12 mouse cellular contexts compared by ENCODE assay signal in the genomic region with DNA sequence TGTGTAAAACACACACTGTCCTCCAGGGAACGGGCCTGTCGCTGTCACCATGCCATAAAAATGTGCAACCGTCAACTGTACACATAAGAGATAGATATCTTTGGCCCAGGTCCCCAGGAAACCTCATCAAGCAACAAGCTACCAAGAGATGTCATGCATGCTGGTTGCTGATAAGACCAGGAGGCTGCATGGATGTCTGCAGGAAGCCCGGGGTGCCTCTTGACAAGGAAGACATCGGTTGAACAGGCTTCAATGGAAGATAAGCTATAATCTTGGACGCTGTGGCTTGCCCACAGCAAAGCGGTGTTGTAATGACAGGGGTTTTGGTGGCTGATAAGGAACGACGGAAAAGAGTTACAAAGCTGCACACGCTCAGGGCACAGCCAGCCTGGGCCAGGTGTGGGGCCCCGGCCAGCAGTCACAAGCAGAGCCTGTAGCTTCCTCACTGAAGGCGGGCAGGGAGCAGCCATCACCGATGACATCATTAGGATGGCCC.
DNase-seq lines count a peak whose midpoint lies in the region; ATAC-seq lines count a peak whose summit lies in the region.
"Had no signal": no experiment of that assay in that cellular context is flagged by ENCODE, and none has a peak within 500 bp of the region (broad histone marks: within the 10 kb centered on the region; RNA-seq: fewer than 3 reads in every experiment).

No protein-coding gene starts in this region.

- H3K27me3 ChIP-seq in heart, embryonic 12.5 days (replicated peaks): peaks cover 14% of the 10 kb centered on the region; the same call in 1 of the 2 replicates
- H3K27me3 ChIP-seq in neural tube, embryonic 13.5 days: no peaks in the 10 kb centered on the region
- H3K27me3 ChIP-seq in neural tube, embryonic 15.5 days (replicated peaks): no peaks in the 10 kb centered on the region
- H3K27me3 ChIP-seq: forebrain, embryonic 12.5 days; limb, embryonic 15.5 days; Patski had no signal

- H3K36me3 ChIP-seq in heart, embryonic 12.5 days: no peaks in the 10 kb centered on the region
- no peaks in the 10 kb centered on the region for H3K36me3 ChIP-seq in neural tube, embryonic 13.5 days
- no peaks in the 10 kb centered on the region for H3K36me3 ChIP-seq in neural tube, embryonic 15.5 days
- H3K36me3 ChIP-seq: forebrain, embryonic 12.5 days had no signal

- WGBS in heart, embryonic 12.5 days: 30% methylated on average over 13 of the region's 13 CpGs
- 85% methylated on average over 13 of the region's 13 CpGs for WGBS in neural tube, embryonic 13.5 days
- 81% methylated on average over 13 of the region's 13 CpGs for WGBS in neural tube, embryonic 15.5 days

- no peak overlapping the region for H3K4me3 ChIP-seq in heart, embryonic 12.5 days
- H3K4me3 ChIP-seq in neural tube, embryonic 13.5 days: no peak overlapping the region
- H3K4me3 ChIP-seq in neural tube, embryonic 15.5 days (replicated peaks): no peak overlapping the region
- H3K4me3 ChIP-seq: forebrain, embryonic 12.5 days; limb, embryonic 15.5 days had no signal

- peaks cover 15% of the 10 kb centered on the region for H3K4me1 ChIP-seq in heart, embryonic 12.5 days (replicated peaks)
- 0 out of 2 replicates have a peak, but pooled peaks cover 12% of the 10 kb centered on the region for H3K4me1 ChIP-seq in neural tube, embryonic 13.5 days (replicated peaks)
- peaks cover 10% of the 10 kb centered on the region for H3K4me1 ChIP-seq in neural tube, embryonic 15.5 days
- H3K4me1 ChIP-seq: forebrain, embryonic 12.5 days had no signal

- no peak overlapping the region for H3K9ac ChIP-seq in heart, embryonic 12.5 days
- no peak overlapping the region for H3K9ac ChIP-seq in neural tube, embryonic 13.5 days
- H3K9ac ChIP-seq in neural tube, embryonic 15.5 days (replicated peaks): no peak overlapping the region
- H3K9ac ChIP-seq: forebrain, embryonic 12.5 days; limb, embryonic 15.5 days had no signal

- H3K27ac ChIP-seq in heart, embryonic 12.5 days (ENCODE audit: poor library complexity, severe bottlenecking): no peak overlapping the region
- H3K27ac ChIP-seq in neural tube, embryonic 13.5 days (replicated peaks): peak overlapping the region; percentile 43; the same call in 1 of the 2 replicates
- no peak overlapping the region for H3K27ac ChIP-seq in neural tube, embryonic 15.5 days (replicated peaks)
- H3K27ac ChIP-seq: forebrain, embryonic 12.5 days; limb, embryonic 15.5 days had no signal

- peak; percentile 68; the same call in 1 of the 2 replicates for ATAC-seq in heart, embryonic 12.5 days (ENCODE audit: insufficient number of reproducible peaks, low FRiP score)
- no peak; the same call in 1 of the 2 replicates for ATAC-seq in neural tube, embryonic 13.5 days (ENCODE audit: low read depth)
- ATAC-seq in neural tube, embryonic 15.5 days (ENCODE audit: low FRiP score): no peak
- peak; percentile 71 for ATAC-seq in granulocyte monocyte progenitor cell, adult 5-6 weeks (replicated peaks; ENCODE audit: poor library complexity, severe bottlenecking)
- peak; percentile 91 for ATAC-seq in megakaryocyte-erythroid progenitor cell, adult 5-6 weeks (replicated peaks; ENCODE audit: low FRiP score, low TSS enrichment, poor library complexity, severe bottlenecking)
- ATAC-seq: Patski had no signal

- no peaks in the 10 kb centered on the region for H3K9me3 ChIP-seq in heart, embryonic 12.5 days (replicated peaks)
- no peaks in the 10 kb centered on the region for H3K9me3 ChIP-seq in neural tube, embryonic 13.5 days
- no peaks in the 10 kb centered on the region for H3K9me3 ChIP-seq in neural tube, embryonic 15.5 days (replicated peaks)
- H3K9me3 ChIP-seq: forebrain, embryonic 12.5 days; limb, embryonic 15.5 days had no signal

- intact Hi-C loops in heart, postnatal 10 days (cut with DNase I): no loop called here

- no peak for DNase-seq in heart, postnatal 10 days
- no peak for DNase-seq in adrenal gland, adult 18-20 months (ENCODE audit: low spot score in 2 of 2)
- no peak for DNase-seq in right cerebral cortex, postnatal 4 days
- DNase-seq: cerebellum, postnatal 36 days had no signal

- no peak overlapping the region for H3K4me2 ChIP-seq in heart, embryonic 12.5 days
- H3K4me2 ChIP-seq in neural tube, embryonic 13.5 days: no peak overlapping the region
- no peak overlapping the region for H3K4me2 ChIP-seq in neural tube, embryonic 15.5 days
- H3K4me2 ChIP-seq: forebrain, embryonic 12.5 days; limb, embryonic 15.5 days had no signal

Comparison
In these comparisons a context has a peak if more than half of its experiments do, and no peak if none do; other contexts are left out.
1. ATAC-seq: peak in heart, embryonic 12.5 days (single experiment), granulocyte monocyte progenitor cell, adult 5-6 weeks (single experiment) and megakaryocyte-erythroid progenitor cell, adult 5-6 weeks (single experiment); none in neural tube, embryonic 13.5 days (single experiment) and neural tube, embryonic 15.5 days (single experiment).